Mouse (Mus musculus): ENCODE results near the gene Sdf4. TPM values are rescaled to one million over a fixed set of nuclear protein-coding genes. Genes with fewer than 3 reads are reported as not detected.
A peak's percentile ranks its signal among the peaks of the same experiment; 100 is the strongest.

The Sdf4 gene
- polyA plus RNA-seq, 1 experiment from 2014 or later, result 178 TPM

DNA sequence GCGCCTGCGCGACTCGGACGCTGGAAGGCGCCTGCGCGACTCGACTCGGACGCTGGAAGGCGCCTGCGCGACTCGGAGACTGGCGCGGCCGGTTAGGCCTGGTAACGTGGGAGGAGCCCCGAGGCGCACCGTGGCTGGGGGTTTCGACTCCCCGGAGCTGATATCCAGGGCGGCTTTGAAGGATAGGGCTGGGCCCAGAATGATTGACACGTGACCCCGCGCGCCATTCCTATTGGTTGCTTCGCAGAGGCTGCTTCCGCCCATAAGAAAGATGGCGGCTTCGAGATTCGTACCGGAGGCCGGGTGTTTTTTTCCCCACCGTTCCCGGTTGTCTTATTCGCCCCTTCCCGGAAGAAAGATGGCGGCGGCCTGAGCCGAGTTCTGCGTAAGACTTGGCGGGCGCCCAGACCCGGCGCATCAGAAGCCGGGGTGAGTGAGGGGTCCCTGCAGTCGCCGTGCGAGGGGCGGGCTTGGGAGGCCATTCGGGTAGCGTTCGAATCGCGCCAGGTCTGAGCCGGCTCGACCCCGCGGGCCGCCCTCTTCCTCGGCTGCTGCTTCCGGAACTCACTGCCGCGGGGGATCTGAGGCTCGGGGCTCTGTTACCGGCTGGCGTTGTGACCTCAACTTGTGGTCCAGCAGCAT lies 355 bp downstream of the Sdf4 start:
- H3K4me2 ChIP-seq (ENCODE audit: low read length), result peak overlapping the region; percentile 60

DNA sequence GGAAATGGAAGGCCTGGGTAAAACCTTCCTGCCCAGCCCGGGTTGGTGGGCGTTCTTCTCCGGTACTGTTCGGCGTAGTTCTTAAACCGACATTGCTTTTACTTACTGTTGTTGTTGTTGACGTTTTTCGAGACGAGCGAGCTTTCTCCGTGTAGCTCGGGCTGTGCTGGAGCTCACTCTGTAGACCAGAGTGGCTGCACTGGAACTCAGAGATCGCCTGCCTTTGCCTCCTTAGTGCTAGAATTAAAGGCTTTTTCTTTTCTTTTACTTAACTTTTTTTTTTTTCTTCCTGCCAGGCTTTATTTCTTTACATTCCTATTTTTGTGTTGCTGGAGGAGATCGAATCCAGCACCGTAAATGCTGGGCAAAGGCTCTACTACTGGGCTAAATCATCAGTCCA lies 934 bp downstream of the Sdf4 start:
- ATAC-seq (replicated peaks; ENCODE audit: low FRiP score, low read depth) (no peak), DNase-seq (ENCODE audit: low spot score) (no peak)
- Histone ChIP-seq H3K27me3 (ENCODE audit: insufficient read depth, low read length) (no peaks in the 10 kb centered on the region), H3K4me3 (replicated peaks; ENCODE audit: low read depth, low read length) (peak overlapping the region; percentile 85), H3K4me1 (replicated peaks; ENCODE audit: insufficient read depth, low read length) (peaks cover 13% of the 10 kb centered on the region), H3K9ac (ENCODE audit: low read depth, low read length) (peak overlapping the region; percentile 72), H3K27ac (peak overlapping the region; percentile 96), H3K36me3 (ENCODE audit: insufficient read depth, low read length) (peaks cover 12% of the 10 kb centered on the region; the same call in 1 of the 2 replicates), H3K4me2 (ENCODE audit: low read length) (peak overlapping the region; percentile 60), H3K9me3 (replicated peaks; ENCODE audit: low read length) (no peaks in the 10 kb centered on the region)
- no peak for TF ChIP-seq CTCF (IDR thresholded peaks at IDR 0.05; ENCODE audit: low read depth)
- 5% methylated on average over 15 of the region's 15 CpGs for whole genome bisulfite sequencing

More for the DNA sequence above, 355 bp downstream of the Sdf4 start:
- H3K27ac ChIP-seq, result peak overlapping the region; percentile 96
- peaks cover 13% of the 10 kb centered on the region for H3K4me1 ChIP-seq (replicated peaks; ENCODE audit: insufficient read depth, low read length)
- H3K36me3 ChIP-seq (ENCODE audit: insufficient read depth, low read length), result peaks cover 8% of the 10 kb centered on the region; the same call in 1 of the 2 replicates
- H3K9me3 ChIP-seq (replicated peaks; ENCODE audit: low read length), result no peaks in the 10 kb centered on the region
- H3K9ac ChIP-seq (ENCODE audit: low read depth, low read length), result peak overlapping the region; percentile 72
- WGBS, result under 1% methylated on average over 70 of the region's 70 CpGs
- DNase-seq (ENCODE audit: low spot score) (peak; percentile 96), ATAC-seq (replicated peaks; ENCODE audit: low FRiP score, low read depth) (peak; percentile 85)
- TF ChIP-seq CTCF (IDR thresholded peaks at IDR 0.05; ENCODE audit: low read depth), result no peak
- peak overlapping the region; percentile 85 for H3K4me3 ChIP-seq (replicated peaks; ENCODE audit: low read depth, low read length)
- H3K27me3 ChIP-seq (ENCODE audit: insufficient read depth, low read length), result no peaks in the 10 kb centered on the region

DNA sequence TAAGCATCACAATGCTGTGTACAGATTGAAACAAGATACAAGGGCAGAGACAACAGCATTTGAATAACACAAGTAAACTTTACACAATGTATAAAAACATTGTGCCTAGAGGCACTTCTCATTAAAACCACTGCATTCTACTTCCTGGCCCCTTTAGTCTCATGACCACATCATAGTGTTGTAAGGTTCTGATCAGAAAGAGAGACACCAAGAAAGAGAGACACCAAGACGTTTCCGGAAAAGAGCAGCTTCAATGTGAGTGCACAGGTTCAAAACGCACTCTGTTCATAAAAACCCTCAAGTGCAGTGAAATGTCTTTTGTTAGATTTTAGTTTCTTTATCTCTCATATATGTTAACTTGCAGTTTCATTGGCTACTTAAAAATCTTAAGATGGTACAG lies 11.4 kb downstream of the Sdf4 start:
- H3K4me1 ChIP-seq (replicated peaks; ENCODE audit: insufficient read depth, low read length), result no peaks in the 10 kb centered on the region
- H3K4me2 ChIP-seq (ENCODE audit: low read length), result no peak overlapping the region
- ATAC-seq (replicated peaks; ENCODE audit: low FRiP score, low read depth) (no peak), DNase-seq (ENCODE audit: low spot score) (no peak)
- TF ChIP-seq CTCF (IDR thresholded peaks at IDR 0.05; ENCODE audit: low read depth), result no peak
- WGBS, result 94% methylated on average over 3 of the region's 3 CpGs
- no peak overlapping the region for H3K4me3 ChIP-seq (replicated peaks; ENCODE audit: low read depth, low read length)
- H3K9ac ChIP-seq (ENCODE audit: low read depth, low read length), result no peak overlapping the region
- no peaks in the 10 kb centered on the region for H3K9me3 ChIP-seq (replicated peaks; ENCODE audit: low read length)
- no peaks in the 10 kb centered on the region for H3K27me3 ChIP-seq (ENCODE audit: insufficient read depth, low read length)
- H3K27ac ChIP-seq, result no peak overlapping the region
- H3K36me3 ChIP-seq (ENCODE audit: insufficient read depth, low read length), result peaks cover 79% of the 10 kb centered on the region

- Histone ChIP-seq H3K27me3 (ENCODE audit: insufficient read depth, low read length) (no peaks in the 10 kb centered on the region), H3K4me1 (replicated peaks; ENCODE audit: insufficient read depth, low read length) (no peaks in the 10 kb centered on the region), H3K9me3 (replicated peaks; ENCODE audit: low read length) (no peaks in the 10 kb centered on the region), H3K9ac (ENCODE audit: low read depth, low read length) (no peak overlapping the region), H3K4me2 (ENCODE audit: low read length) (no peak overlapping the region), H3K36me3 (ENCODE audit: insufficient read depth, low read length) (peaks cover 80% of the 10 kb centered on the region), H3K27ac (no peak overlapping the region), H3K4me3 (replicated peaks; ENCODE audit: low read depth, low read length) (no peak overlapping the region)
- no peak for TF ChIP-seq CTCF (IDR thresholded peaks at IDR 0.05; ENCODE audit: low read depth)
- 94% methylated on average over 4 of the region's 4 CpGs for WGBS
- no peak for DNase-seq (ENCODE audit: low spot score)
- ATAC-seq (replicated peaks; ENCODE audit: low FRiP score, low read depth), result no peak
Observed at GRCm38 (mm10) chr4:156008369-156008768, 15.7 kb downstream of the Sdf4 start.

GRCm38 (mm10) chr4:156013637-156014036 lies 21.0 kb downstream of the Sdf4 start, which contains the start of gene Tnfrsf4:
Gene Tnfrsf4 (plus strand): TSS chr4:156013843.
- H3K4me1 ChIP-seq (replicated peaks; ENCODE audit: insufficient read depth, low read length), result no peaks in the 10 kb centered on the region
- H3K9me3 ChIP-seq (replicated peaks; ENCODE audit: low read length), result no peaks in the 10 kb centered on the region
- H3K27me3 ChIP-seq (ENCODE audit: insufficient read depth, low read length), result no peaks in the 10 kb centered on the region
- ATAC-seq (replicated peaks; ENCODE audit: low FRiP score, low read depth) (no peak), DNase-seq (ENCODE audit: low spot score) (no peak)
- no peak for TF ChIP-seq CTCF (IDR thresholded peaks at IDR 0.05; ENCODE audit: low read depth)
- no peak within 1 kb of the TSS for H3K27ac ChIP-seq
- H3K4me2 ChIP-seq (ENCODE audit: low read length), result no peak within 1 kb of the TSS
- H3K4me3 ChIP-seq (replicated peaks; ENCODE audit: low read depth, low read length), result no peak within 1 kb of the TSS
- no peak within 1 kb of the TSS for H3K9ac ChIP-seq (ENCODE audit: low read depth, low read length)
- H3K36me3 ChIP-seq (ENCODE audit: insufficient read depth, low read length), result peaks cover 45% of the 10 kb centered on the region
- WGBS, result 82% methylated on average over 8 of the region's 8 CpGs

DNA sequence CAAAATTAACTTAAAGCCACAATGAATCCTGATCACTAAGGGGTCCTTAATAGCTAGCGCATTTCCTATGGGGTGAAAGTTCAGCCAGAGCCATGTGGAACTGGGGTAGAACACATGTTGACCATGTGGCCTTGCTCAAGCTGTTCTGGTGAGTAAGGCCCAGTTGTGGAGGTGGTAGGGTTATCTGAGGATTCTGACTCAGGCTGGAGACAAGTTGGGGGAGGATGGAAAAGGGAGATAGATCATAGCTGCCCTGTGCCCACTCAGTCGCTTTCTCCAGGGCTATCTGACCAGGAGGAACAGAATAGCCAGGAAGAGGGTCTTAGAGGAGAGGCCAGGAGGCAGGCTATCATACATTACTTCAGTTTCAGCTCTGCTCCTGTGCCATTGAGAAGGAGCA lies 21.8 kb downstream of the Sdf4 start:
- Histone ChIP-seq H3K9ac (ENCODE audit: low read depth, low read length) (no peak overlapping the region), H3K27me3 (ENCODE audit: insufficient read depth, low read length) (no peaks in the 10 kb centered on the region), H3K27ac (no peak overlapping the region), H3K4me2 (ENCODE audit: low read length) (no peak overlapping the region), H3K4me3 (replicated peaks; ENCODE audit: low read depth, low read length) (no peak overlapping the region), H3K9me3 (replicated peaks; ENCODE audit: low read length) (no peaks in the 10 kb centered on the region), H3K36me3 (ENCODE audit: insufficient read depth, low read length) (peaks cover 37% of the 10 kb centered on the region), H3K4me1 (replicated peaks; ENCODE audit: insufficient read depth, low read length) (no peaks in the 10 kb centered on the region)
- DNase-seq (ENCODE audit: low spot score), result no peak
- no peak for TF ChIP-seq CTCF (IDR thresholded peaks at IDR 0.05; ENCODE audit: low read depth)
- ATAC-seq (replicated peaks; ENCODE audit: low FRiP score, low read depth), result no peak
- WGBS, result 79% methylated on average over 2 of the region's 2 CpGs

Measured in kidney, postnatal 0 days (tissue).